Mouse (Mus musculus): ENCODE results near the gene Setd2. TPM values are rescaled to one million over a fixed set of nuclear protein-coding genes. Genes with fewer than 3 reads are reported as not detected.

The Setd2 gene
- polyA plus RNA-seq, 1 experiment from 2014 or later = 55.6 TPM

GRCm38 (mm10) chr9:110659521-110659920 lies 127.1 kb downstream of the Setd2 start:
- no peak for ATAC-seq (ENCODE audit: insufficient read depth)

GRCm38 (mm10) chr9:110660208-110660607 lies 127.8 kb downstream of the Setd2 start:
- ATAC-seq (ENCODE audit: insufficient read depth) (no peak), DNase-seq (no peak)
- Histone ChIP-seq H3K9ac (no peak overlapping the region), H3K27ac (ENCODE audit: low read depth) (no peak overlapping the region), H3K4me1 (ENCODE audit: insufficient read depth) (peaks cover 11% of the 10 kb centered on the region; the same call in 1 of the 2 replicates), H3K27me3 (ENCODE audit: insufficient read depth, low read length) (0 out of 2 replicates have a peak, but pooled peaks cover under 1% of the 10 kb centered on the region), H3K4me2 (no peak overlapping the region), H3K9me3 (ENCODE audit: low read depth, low read length) (no peaks in the 10 kb centered on the region), H3K36me3 (ENCODE audit: insufficient read depth) (peaks cover 4% of the 10 kb centered on the region; the same call in 1 of the 2 replicates), H3K4me3 (ENCODE audit: low read depth, low read length) (no peak overlapping the region)
- TF ChIP-seq CTCF (IDR thresholded peaks at IDR 0.05; ENCODE audit: low read depth) = no peak
- WGBS = 76% methylated on average over 2 of the region's 2 CpGs

More at GRCm38 (mm10) chr9:110659521-110659920, 127.1 kb downstream of the Setd2 start:
- Histone ChIP-seq H3K36me3 (ENCODE audit: insufficient read depth) (peaks cover 4% of the 10 kb centered on the region; the same call in 1 of the 2 replicates), H3K9ac (no peak overlapping the region), H3K4me1 (ENCODE audit: insufficient read depth) (peaks cover 11% of the 10 kb centered on the region), H3K9me3 (ENCODE audit: low read depth, low read length) (no peaks in the 10 kb centered on the region), H3K27me3 (ENCODE audit: insufficient read depth, low read length) (0 out of 2 replicates have a peak, but pooled peaks cover 4% of the 10 kb centered on the region), H3K4me3 (ENCODE audit: low read depth, low read length) (no peak overlapping the region), H3K27ac (ENCODE audit: low read depth) (no peak overlapping the region), H3K4me2 (no peak overlapping the region)
- no peak for TF ChIP-seq CTCF (IDR thresholded peaks at IDR 0.05; ENCODE audit: low read depth)
- 86% methylated on average over 12 of the region's 12 CpGs for WGBS
- no peak for DNase-seq

GRCm38 (mm10) chr9:110660856-110661612 lies 128.6 kb downstream of the Setd2 start:
- no peak for DNase-seq
- Histone ChIP-seq H3K27me3 (ENCODE audit: insufficient read depth, low read length) (no peaks in the 10 kb centered on the region), H3K4me3 (ENCODE audit: low read depth, low read length) (no peak overlapping the region), H3K27ac (ENCODE audit: low read depth) (no peak overlapping the region), H3K9ac (no peak overlapping the region), H3K4me2 (no peak overlapping the region), H3K4me1 (ENCODE audit: insufficient read depth) (peaks cover 9% of the 10 kb centered on the region; the same call in 1 of the 2 replicates), H3K36me3 (ENCODE audit: insufficient read depth) (peaks cover 4% of the 10 kb centered on the region; the same call in 1 of the 2 replicates), H3K9me3 (ENCODE audit: low read depth, low read length) (no peaks in the 10 kb centered on the region)
- TF ChIP-seq CTCF (IDR thresholded peaks at IDR 0.05; ENCODE audit: low read depth) = no peak
- WGBS = 65% methylated on average over 7 of the region's 7 CpGs
- no peak for ATAC-seq (ENCODE audit: insufficient read depth)

- no peak for TF ChIP-seq CTCF (IDR thresholded peaks at IDR 0.05; ENCODE audit: low read depth)
- Histone ChIP-seq H3K27ac (ENCODE audit: low read depth) (no peak overlapping the region), H3K9ac (no peak overlapping the region), H3K4me2 (no peak overlapping the region), H3K36me3 (ENCODE audit: insufficient read depth) (peaks cover 4% of the 10 kb centered on the region; the same call in 1 of the 2 replicates), H3K4me1 (ENCODE audit: insufficient read depth) (peaks cover 6% of the 10 kb centered on the region; the same call in 1 of the 2 replicates), H3K9me3 (ENCODE audit: low read depth, low read length) (no peaks in the 10 kb centered on the region), H3K4me3 (ENCODE audit: low read depth, low read length) (no peak overlapping the region), H3K27me3 (ENCODE audit: insufficient read depth, low read length) (no peaks in the 10 kb centered on the region)
- no peak for ATAC-seq (ENCODE audit: insufficient read depth)
- DNase-seq = no peak
- 77% methylated on average over 1 of the region's 1 CpGs for WGBS
Measured at GRCm38 (mm10) chr9:110662844-110663243, 130.4 kb downstream of the Setd2 start.

- DNase-seq (peak; percentile 65), ATAC-seq (ENCODE audit: insufficient read depth) (peak; percentile 54; the same call in 1 of the 2 replicates)
- Histone ChIP-seq H3K4me2 (peak overlapping the region; percentile 35; the same call in 1 of the 2 replicates), H3K27ac (ENCODE audit: low read depth) (peak overlapping the region; percentile 52; the same call in 1 of the 2 replicates), H3K4me3 (ENCODE audit: low read depth, low read length) (no peak overlapping the region), H3K9ac (no peak overlapping the region), H3K4me1 (ENCODE audit: insufficient read depth) (0 out of 2 replicates have a peak, but pooled peaks cover 3% of the 10 kb centered on the region), H3K27me3 (ENCODE audit: insufficient read depth, low read length) (no peaks in the 10 kb centered on the region), H3K9me3 (ENCODE audit: low read depth, low read length) (no peaks in the 10 kb centered on the region), H3K36me3 (ENCODE audit: insufficient read depth) (no peaks in the 10 kb centered on the region)
- 18% methylated on average over 4 of the region's 4 CpGs for WGBS
- no peak for TF ChIP-seq CTCF (IDR thresholded peaks at IDR 0.05; ENCODE audit: low read depth)
Measured at GRCm38 (mm10) chr9:110665912-110666311, 133.5 kb downstream of the Setd2 start.

GRCm38 (mm10) chr9:110666374-110666773 lies 134.0 kb downstream of the Setd2 start:
- DNase-seq (no peak), ATAC-seq (ENCODE audit: insufficient read depth) (peak; percentile 40; the same call in 1 of the 2 replicates)
- H3K9ac ChIP-seq = no peak overlapping the region
- H3K36me3 ChIP-seq (ENCODE audit: insufficient read depth) = no peaks in the 10 kb centered on the region
- TF ChIP-seq CTCF (IDR thresholded peaks at IDR 0.05; ENCODE audit: low read depth) = no peak
- no peaks in the 10 kb centered on the region for H3K27me3 ChIP-seq (ENCODE audit: insufficient read depth, low read length)
- 0 out of 2 replicates have a peak, but pooled peaks cover 3% of the 10 kb centered on the region for H3K4me1 ChIP-seq (ENCODE audit: insufficient read depth)
- WGBS = 52% methylated on average over 8 of the region's 8 CpGs
- H3K4me2 ChIP-seq = peak overlapping the region; percentile 35; the same call in 1 of the 2 replicates
- no peaks in the 10 kb centered on the region for H3K9me3 ChIP-seq (ENCODE audit: low read depth, low read length)
- no peak overlapping the region for H3K4me3 ChIP-seq (ENCODE audit: low read depth, low read length)
- peak overlapping the region; percentile 40; the same call in 1 of the 2 replicates for H3K27ac ChIP-seq (ENCODE audit: low read depth)

- Histone ChIP-seq H3K4me1 (ENCODE audit: insufficient read depth) (0 out of 2 replicates have a peak, but pooled peaks cover 3% of the 10 kb centered on the region), H3K27ac (ENCODE audit: low read depth) (no peak overlapping the region), H3K27me3 (ENCODE audit: insufficient read depth, low read length) (no peaks in the 10 kb centered on the region), H3K9ac (no peak overlapping the region), H3K36me3 (ENCODE audit: insufficient read depth) (no peaks in the 10 kb centered on the region), H3K4me2 (no peak overlapping the region), H3K9me3 (ENCODE audit: low read depth, low read length) (no peaks in the 10 kb centered on the region), H3K4me3 (ENCODE audit: low read depth, low read length) (no peak overlapping the region)
- 62% methylated on average over 4 of the region's 4 CpGs for WGBS
- ATAC-seq (ENCODE audit: insufficient read depth) (no peak), DNase-seq (no peak)
- TF ChIP-seq CTCF (IDR thresholded peaks at IDR 0.05; ENCODE audit: low read depth) = no peak
Measured at GRCm38 (mm10) chr9:110667219-110667836, 134.9 kb downstream of the Setd2 start.

Small RNA genes within 50 kb of the gene (microRNA-seq; reads per million reads assigned to microRNA genes)
- not detected for gene Mir8107 (ENCODE audit: borderline number of aligned reads)

Other genes with a start within 250 kb of the Setd2 start
- 29.8 and 30.8 TPM in 2 replicates for gene Elp6, start 227.4 kb upstream of the Setd2 start, polyA plus RNA-seq (2014; fragmentation: Nextera tagmentation; extraction: Ambion mirVana)
- gene Scap, start 199.3 kb upstream of the Setd2 start, polyA plus RNA-seq (2014; fragmentation: Nextera tagmentation; extraction: Ambion mirVana) = 29.4 and 32.1 TPM in 2 replicates
- gene Ptpn23, start 124.4 kb upstream of the Setd2 start, polyA plus RNA-seq (2014; fragmentation: Nextera tagmentation; extraction: Ambion mirVana) = 16.4 and 19.1 TPM in 2 replicates
- gene Ngp, start 112.8 kb upstream of the Setd2 start, polyA plus RNA-seq (2014; fragmentation: Nextera tagmentation; extraction: Ambion mirVana) = 0.34 and 3.4 TPM in 2 replicates
- gene Klhl18, start 55.9 kb upstream of the Setd2 start, polyA plus RNA-seq (2014; fragmentation: Nextera tagmentation; extraction: Ambion mirVana) = 8.9 and 9.7 TPM in 2 replicates
- 0.88 and 1.8 TPM in 2 replicates for gene Kif9, start 55.6 kb upstream of the Setd2 start, polyA plus RNA-seq (2014; fragmentation: Nextera tagmentation; extraction: Ambion mirVana)
- 26.7 and 29.9 TPM in 2 replicates for gene Nradd, start 91.9 kb downstream of the Setd2 start, polyA plus RNA-seq (2014; fragmentation: Nextera tagmentation; extraction: Ambion mirVana)
- 3.2 and 3.8 TPM in 2 replicates for gene Nbeal2, start 121.6 kb downstream of the Setd2 start, polyA plus RNA-seq (2014; fragmentation: Nextera tagmentation; extraction: Ambion mirVana)
- 143 and 155 TPM in 2 replicates for gene Ccdc12, start 123.9 kb downstream of the Setd2 start, polyA plus RNA-seq (2014; fragmentation: Nextera tagmentation; extraction: Ambion mirVana)
- gene Myl3, start 209.3 kb downstream of the Setd2 start, polyA plus RNA-seq (2014; fragmentation: Nextera tagmentation; extraction: Ambion mirVana) = 1.9 TPM in 2 replicates
- 88.6 and 97.8 TPM in 2 replicates for gene Pth1r, start 214.5 kb downstream of the Setd2 start, polyA plus RNA-seq (2014; fragmentation: Nextera tagmentation; extraction: Ambion mirVana)